Mouse (Mus musculus) erythroblast, embryonic 14.5 days (primary cell): ENCODE results near the gene Aida.

Source experiments
- GATA1 ChIP-seq: IDR thresholded peaks from 2 replicates; pipeline ENCODE4 v1.6.1; 2012; ENCODE audit warnings: low read length, inconsistent platforms, mixed read lengths
- TAL1 ChIP-seq: IDR thresholded peaks from 3 replicates; pipeline ENCODE4 v1.6.1; 2012; ENCODE audit warnings: low read length, inconsistent platforms, mixed read lengths

GRCm38 (mm10) chr1:183358901-183359300 is 62.5 kb downstream of the Aida start:
- TF ChIP-seq GATA1 (no peak), TAL1 (no peak)
